Mouse (Mus musculus): ENCODE results near the gene Fbln2.

DNA sequence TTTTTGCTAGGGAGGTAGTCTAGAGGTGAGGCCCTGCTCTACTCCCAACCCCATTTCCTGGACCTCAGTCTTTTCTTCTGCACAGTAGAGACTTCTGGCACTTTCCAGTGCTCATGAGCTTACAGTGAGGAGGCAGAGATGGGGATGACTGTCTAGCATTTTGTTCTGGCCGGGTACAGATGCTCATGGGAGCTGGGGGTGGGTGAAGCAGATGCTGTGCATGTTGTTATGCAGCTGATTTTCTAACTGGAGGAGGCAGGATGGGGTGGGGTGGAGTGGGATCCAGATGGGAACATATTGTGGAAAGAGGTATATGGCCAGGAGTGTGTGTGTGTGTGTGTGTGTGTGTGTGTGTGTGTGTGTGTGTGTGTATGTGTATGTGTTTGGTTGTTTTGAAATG lies 3.2 kb downstream of the Fbln2 start:
- TF ChIP-seq CTCF (IDR thresholded peaks at IDR 0.05): no peak
- no peak for TF ChIP-seq POLR2A (IDR thresholded peaks at IDR 0.05; ENCODE audit: insufficient read depth, low read depth, low read length)
- no peak for TF ChIP-seq EP300 (IDR thresholded peaks at IDR 0.05; ENCODE audit: insufficient read depth, low read depth, low read length)

Measured in heart, adult 2 months (tissue).